Mouse (Mus musculus): ENCODE measurements around the gene Pkd1. TPM values are rescaled to one million over a fixed set of nuclear protein-coding genes. Genes with fewer than 3 reads are reported as not detected.

Gene Pkd1
- total RNA-seq, 2 experiments from 2014 or later = 60.8 to 66.7 TPM

DNA sequence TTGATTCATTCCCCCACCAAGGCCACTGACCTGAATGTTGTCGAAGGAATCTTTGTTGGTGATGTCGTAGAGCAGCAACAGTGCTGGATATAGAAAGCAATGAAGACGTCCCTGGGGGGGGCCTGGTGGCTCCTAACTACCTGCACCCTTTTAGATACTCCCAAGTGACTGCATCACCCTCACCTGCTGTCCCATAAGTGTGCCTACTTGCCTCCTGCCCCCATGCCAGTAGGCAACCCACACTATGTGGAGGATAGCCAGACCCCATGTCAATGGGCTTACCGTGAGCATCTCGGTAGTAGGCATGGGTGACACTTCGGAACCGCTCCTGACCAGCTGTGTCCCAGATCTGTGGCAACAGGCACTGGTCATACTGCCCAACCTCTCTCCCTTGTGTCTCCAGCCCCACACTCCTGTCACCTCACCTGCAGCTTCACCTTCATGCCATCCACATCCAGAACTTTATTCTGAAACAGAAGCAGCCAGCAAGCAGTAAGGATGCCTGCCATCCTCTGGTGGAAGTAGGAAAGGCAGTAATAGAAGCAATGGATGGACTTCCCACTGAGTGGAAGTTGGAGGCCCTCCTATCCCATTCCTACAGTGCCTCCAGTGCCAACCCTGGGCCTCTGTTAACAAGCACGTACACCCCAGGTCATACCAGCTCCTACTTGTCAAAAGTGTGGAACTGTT, 19.1 kb upstream of the Pkd1 start:
- DNase-seq (ENCODE audit: extremely low spot score in 1 of 2, low spot score in 2 of 2) = no peak
- intact Hi-C loops (cut with DNase I) = no loop called here

DNA sequence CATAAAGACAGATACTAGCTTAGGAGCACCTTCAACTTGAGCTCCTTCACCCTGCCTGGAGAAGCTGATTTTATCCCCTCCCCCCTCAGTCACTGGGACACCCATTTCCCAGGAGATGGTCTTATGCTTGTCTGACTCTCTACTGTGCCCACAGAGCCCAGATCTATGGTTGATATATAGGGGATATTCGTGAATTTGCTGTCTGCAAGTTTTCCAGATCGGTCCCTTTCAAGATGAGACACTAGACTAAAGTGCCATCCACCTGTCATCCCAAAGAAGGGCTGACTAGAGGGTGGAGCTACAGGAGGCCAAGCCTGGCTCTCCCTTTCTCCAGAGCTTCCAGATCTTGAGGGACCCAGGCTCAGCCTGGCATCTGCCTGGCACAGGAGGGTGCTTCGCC, 18.6 kb upstream of the Pkd1 start:
- DNase-seq (ENCODE audit: extremely low spot score in 1 of 2, low spot score in 2 of 2) = no peak
- intact Hi-C loops (cut with DNase I) = no loop called here

GRCm38 (mm10) chr17:24532045-24532444, 17.6 kb upstream of the Pkd1 start:
- DNase-seq (ENCODE audit: extremely low spot score in 1 of 2, low spot score in 2 of 2) = no peak
- intact Hi-C loops (cut with DNase I) = no loop called here

DNA sequence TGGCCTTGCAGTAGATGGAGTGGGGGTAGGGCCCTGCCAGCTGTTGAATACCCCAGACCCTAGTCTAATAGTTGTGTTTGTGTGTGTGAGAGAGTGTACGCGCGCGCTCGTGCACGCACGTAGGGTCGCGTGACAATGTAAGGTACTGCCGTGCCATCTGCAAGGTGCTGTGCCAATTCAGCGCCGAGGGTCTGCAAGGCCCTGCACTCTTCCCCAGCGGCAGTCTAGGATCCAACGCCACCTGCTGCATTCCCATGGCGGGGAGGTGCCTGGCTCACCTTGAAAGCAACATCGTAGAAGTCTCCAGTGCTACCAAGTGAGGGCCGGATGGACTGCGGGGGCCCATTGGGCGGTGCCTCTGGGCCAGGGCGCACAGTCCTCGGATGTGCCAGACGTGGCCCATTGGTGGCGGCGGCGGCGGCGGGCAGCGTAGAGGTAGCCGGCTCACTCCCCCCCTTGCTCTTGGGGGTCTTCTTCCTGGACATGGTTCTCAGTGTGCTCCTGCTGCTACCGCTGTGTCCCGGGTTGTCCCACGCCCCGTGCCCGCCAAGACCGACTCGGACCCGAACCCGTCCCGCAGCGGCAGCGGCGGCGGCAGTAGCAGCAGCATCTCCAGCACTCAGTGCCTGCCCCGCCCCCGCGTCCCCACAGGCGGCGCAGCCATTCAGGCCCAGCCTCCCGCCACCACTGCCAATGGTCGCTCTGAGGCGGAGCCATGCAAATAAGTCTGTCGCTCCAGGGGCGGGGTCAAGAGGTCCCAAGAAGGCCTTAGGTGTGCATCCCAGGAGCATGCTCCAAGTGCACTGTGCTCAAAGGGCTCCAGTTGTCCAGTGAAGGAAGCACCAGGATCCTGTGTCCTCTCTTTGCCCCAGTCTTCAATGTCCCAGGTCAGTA, 16.3 kb upstream of the Pkd1 start:
- intact Hi-C loops (cut with DNase I) = no loop called here
- peak; percentile 72 to 93 for DNase-seq (ENCODE audit: extremely low spot score in 1 of 2, low spot score in 2 of 2)

DNA sequence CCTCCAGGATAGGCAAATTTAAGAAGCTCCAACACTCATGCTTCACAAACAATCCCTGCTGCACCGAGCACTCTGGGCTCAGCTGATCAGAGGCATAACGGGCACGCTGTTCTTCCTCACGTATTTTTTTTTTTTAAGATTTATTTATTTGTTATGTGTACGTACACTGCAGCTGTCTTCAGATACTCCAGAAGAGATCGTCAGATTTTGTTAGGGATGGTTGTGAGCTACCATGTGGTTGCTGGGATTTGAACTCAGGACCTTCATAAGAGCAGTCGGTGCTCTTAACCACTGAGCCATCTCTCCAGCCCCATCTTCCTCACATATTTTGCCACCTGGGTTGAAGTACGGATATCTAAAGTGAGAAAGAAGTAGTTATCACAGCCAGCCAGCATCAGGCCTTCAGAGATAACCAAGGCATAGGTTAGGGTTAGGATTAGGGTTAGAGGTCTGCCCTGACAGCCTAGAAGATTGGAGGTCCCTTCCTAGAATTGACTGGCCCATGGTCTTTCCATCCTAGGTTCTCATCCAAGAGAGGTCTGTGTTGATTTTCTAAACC, 15.4 kb upstream of the Pkd1 start, which contains the start of gene Rab26:
Gene Rab26 (minus strand): TSS at position 51 of the 559 bp plus-strand sequence.
- no peak for DNase-seq (ENCODE audit: extremely low spot score in 1 of 2, low spot score in 2 of 2)
- intact Hi-C loops (cut with DNase I) = no loop called here

DNA sequence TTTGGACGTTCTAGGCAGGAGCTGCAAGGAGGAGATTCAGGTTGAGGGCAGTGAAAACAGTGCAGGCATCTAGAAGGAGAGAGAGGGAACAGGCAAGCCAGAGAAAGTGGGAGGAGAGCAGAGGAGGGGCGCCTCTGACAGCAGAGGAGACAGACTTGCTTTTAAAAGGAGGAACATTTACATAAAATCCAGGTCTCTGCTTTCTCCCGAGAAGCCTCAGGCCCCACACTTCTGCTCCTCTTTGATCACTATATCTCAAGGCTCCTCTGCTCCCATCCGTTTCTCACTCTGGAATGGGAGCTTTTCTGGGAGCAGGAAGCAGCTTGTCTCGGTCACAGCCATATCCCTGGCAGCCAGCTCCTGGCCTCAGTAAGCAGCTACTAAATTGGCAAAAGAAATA, 14.3 kb upstream of the Pkd1 start:
- intact Hi-C loops (cut with DNase I) = no loop called here
- no peak for DNase-seq (ENCODE audit: extremely low spot score in 1 of 2, low spot score in 2 of 2)

- no peak for DNase-seq (ENCODE audit: extremely low spot score in 1 of 2, low spot score in 2 of 2)
- intact Hi-C loops (cut with DNase I) = no loop called here
Measured at GRCm38 (mm10) chr17:24537536-24537935, 12.1 kb upstream of the Pkd1 start.

DNA sequence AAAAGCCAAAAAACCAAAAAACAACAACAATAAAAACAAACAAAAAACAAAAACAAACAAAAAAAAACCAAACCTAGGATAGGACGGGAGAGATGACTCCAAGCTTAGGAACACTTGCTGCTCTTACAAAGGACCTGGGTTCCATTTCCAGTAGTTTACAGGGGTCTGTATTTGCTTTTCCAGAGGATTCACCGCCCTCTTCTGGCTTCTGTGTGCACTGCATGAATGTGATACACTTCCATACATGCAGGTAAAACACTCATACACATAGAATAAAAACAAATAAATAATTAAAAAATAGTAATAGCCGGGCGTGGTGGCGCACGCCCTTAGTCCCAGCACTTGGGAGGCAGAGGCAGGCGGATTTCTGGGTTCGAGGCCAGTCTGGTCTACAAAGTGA, 10.7 kb upstream of the Pkd1 start:
- DNase-seq (ENCODE audit: extremely low spot score in 1 of 2, low spot score in 2 of 2) = no peak
- intact Hi-C loops (cut with DNase I) = no loop called here

- intact Hi-C loops (cut with DNase I) = no loop called here
- no peak for DNase-seq (ENCODE audit: extremely low spot score in 1 of 2, low spot score in 2 of 2)
Measured at GRCm38 (mm10) chr17:24540375-24540774, 9.3 kb upstream of the Pkd1 start.

DNA sequence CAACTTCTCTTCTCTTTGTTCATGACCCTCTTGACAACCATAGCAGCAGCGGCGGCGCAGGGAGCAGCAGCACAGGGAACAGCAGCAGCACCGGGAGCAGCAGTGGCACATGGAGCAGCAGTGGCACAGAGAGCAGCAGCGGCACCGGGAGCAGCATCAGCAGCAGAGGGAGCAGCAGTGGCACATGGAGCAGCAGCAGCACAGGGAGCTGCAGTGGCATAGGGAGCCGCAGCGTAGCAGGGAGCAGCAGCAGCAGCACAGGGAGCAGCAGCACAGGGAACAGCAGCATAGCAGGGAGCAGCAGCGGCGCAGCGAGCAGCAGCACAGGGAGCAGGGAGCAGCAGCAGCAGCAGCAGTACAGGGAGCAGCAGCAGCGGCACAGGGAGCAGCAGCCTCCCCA, 5.0 kb upstream of the Pkd1 start:
- DNase-seq (ENCODE audit: extremely low spot score in 1 of 2, low spot score in 2 of 2) = no peak
- intact Hi-C loops (cut with DNase I) = no loop called here

GRCm38 (mm10) chr17:24545247-24545646, 4.4 kb upstream of the Pkd1 start:
- DNase-seq (ENCODE audit: extremely low spot score in 1 of 2, low spot score in 2 of 2) = no peak
- intact Hi-C loops (cut with DNase I) = no loop called here

DNA sequence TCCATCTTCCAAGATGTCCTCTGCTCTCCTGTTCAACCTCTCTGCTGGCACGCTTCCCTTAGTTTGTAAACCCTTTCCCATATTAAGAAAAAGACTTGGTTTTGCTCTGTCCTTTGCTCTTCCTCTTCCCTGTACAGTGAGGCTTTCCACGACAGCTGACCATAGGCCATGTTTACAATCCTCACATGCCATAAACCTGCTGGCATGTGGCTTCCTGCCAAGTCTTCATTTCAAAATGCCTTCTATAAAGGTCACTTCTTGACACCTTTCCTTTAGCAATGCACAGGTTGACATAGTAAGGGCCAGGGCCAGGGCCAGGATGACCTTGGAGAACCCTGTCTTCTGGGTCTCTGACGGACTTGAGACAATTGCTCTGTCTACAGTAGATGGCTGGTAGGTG, 3.4 kb upstream of the Pkd1 start:
- intact Hi-C loops (cut with DNase I) = no loop called here
- DNase-seq (ENCODE audit: extremely low spot score in 1 of 2, low spot score in 2 of 2) = no peak

DNA sequence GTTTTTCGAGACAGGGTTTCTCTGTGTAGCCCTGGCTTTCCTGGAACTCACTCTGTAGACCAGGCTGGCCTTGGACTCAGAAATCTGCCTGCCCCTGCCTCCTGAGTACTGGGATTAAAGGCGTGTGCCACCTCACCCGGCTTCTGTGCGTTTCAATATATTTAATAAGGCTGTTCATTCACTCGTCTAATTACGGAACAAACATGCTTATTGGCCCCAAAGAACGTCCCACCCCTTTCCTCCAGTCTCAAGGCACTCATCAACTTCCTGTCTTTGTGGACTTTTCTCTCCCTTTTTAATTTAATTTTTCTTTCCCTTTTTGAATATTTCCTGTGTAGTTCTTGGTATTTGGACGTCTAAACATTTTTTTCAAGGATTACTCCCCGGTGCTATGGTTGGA, 1.2 kb upstream of the Pkd1 start:
- intact Hi-C loops (cut with DNase I) = no loop called here
- DNase-seq (ENCODE audit: extremely low spot score in 1 of 2, low spot score in 2 of 2) = no peak

GRCm38 (mm10) chr17:24548921-24549617, 565 bp upstream of the Pkd1 start:
- intact Hi-C loops (cut with DNase I) = no loop called here
- peak in 1 of 2 experiments; percentile 65 for DNase-seq (ENCODE audit: extremely low spot score in 1 of 2, low spot score in 2 of 2)

- intact Hi-C loops (cut with DNase I) = no loop called here
- DNase-seq (ENCODE audit: extremely low spot score in 1 of 2, low spot score in 2 of 2) = peak; percentile 75 to 91
Measured at GRCm38 (mm10) chr17:24550416-24551049, 899 bp downstream of the Pkd1 start.

DNA sequence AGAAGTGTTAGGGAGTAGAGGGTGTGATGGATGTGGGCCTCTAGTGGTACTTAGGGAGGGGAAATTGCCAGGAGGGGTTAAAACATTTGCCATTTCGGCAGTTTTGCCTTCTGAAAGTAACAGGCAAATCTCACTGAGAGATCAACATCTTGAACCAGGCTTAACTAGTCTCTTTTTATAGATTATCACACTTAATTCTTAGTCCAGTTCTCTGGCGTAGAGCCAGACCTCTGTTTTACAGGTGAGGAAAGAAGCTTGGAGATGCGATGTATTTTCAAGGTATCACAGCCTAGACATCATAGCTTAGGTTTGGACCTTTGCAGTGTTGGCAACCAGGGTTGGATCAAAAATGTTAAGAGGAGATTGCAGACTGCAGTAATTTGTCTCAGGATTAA, 1.4 kb downstream of the Pkd1 start:
- peak in 1 of 2 experiments; percentile 23 for DNase-seq (ENCODE audit: extremely low spot score in 1 of 2, low spot score in 2 of 2)
- intact Hi-C loops (cut with DNase I) = no loop called here

GRCm38 (mm10) chr17:24557091-24557490, 7.5 kb downstream of the Pkd1 start:
- peak in 1 of 2 experiments; percentile 25 for DNase-seq (ENCODE audit: extremely low spot score in 1 of 2, low spot score in 2 of 2)
- intact Hi-C loops (cut with DNase I) = no loop called here

- peak in 1 of 2 experiments; percentile 21 for DNase-seq (ENCODE audit: extremely low spot score in 1 of 2, low spot score in 2 of 2)
- intact Hi-C loops (cut with DNase I) = no loop called here
Measured at GRCm38 (mm10) chr17:24558600-24559099, 9.0 kb downstream of the Pkd1 start.

- peak in 1 of 2 experiments; percentile 45 for DNase-seq (ENCODE audit: extremely low spot score in 1 of 2, low spot score in 2 of 2)
- intact Hi-C loops (cut with DNase I) = no loop called here
Measured at GRCm38 (mm10) chr17:24559146-24559545, 9.5 kb downstream of the Pkd1 start.

Data from left cerebral cortex, postnatal 10 days (tissue).